Mouse (Mus musculus) midbrain, embryonic 10.5 days (tissue): Measurements from ENCODE around the gene Rgl1. TPM values are rescaled to one million over a fixed set of nuclear protein-coding genes. Genes with fewer than 3 reads are reported as not detected.
A peak's percentile ranks its signal among the peaks of the same experiment; 100 is the strongest.

Source experiments
- DNase-seq: peaks from one replicate; pipeline ENCODE4 v3.0.0-alpha.2; 2017; ENCODE audit warnings: low spot score
- H3K27ac ChIP-seq: fragments of 300-500 bp; sonication (generic); replicated peaks from 2 replicates; pipeline ENCODE4 v1.5.1; 2016; ENCODE audit warnings: mild to moderate bottlenecking
- H3K27me3 ChIP-seq: fragments of 300-500 bp; sonication (generic); 2 replicates; pipeline ENCODE4 v1.6.1; 2016; ENCODE audit warnings: low read depth, mild to moderate bottlenecking; ENCODE audit not compliant: poor library complexity, severe bottlenecking
- H3K36me3 ChIP-seq: fragments of 300-500 bp; sonication (generic); 2 replicates; pipeline ENCODE4 v1.6.1; 2016; ENCODE audit warnings: mild to moderate bottlenecking, moderate library complexity
- H3K4me1 ChIP-seq: fragments of 300-500 bp; sonication (generic); 2 replicates; pipeline ENCODE4 v1.6.1; 2016
- H3K4me3 ChIP-seq: fragments of 300-500 bp; sonication (generic); 2 replicates; pipeline ENCODE4 v1.5.1; 2016; ENCODE audit warnings: mild to moderate bottlenecking, moderate library complexity
- H3K9me3 ChIP-seq: fragments of 300-500 bp; sonication (generic); replicated peaks from 2 replicates; pipeline ENCODE4 v1.6.1; 2016; ENCODE audit warnings: mild to moderate bottlenecking
- WGBS: fragments of 180-500 bp; shearing (Covaris S2); methylation state at CpG from one replicate; pipeline ENCODE4 v1.1.7; 2016; 5-methylcytosine and 5-hydroxymethylcytosine counted together
- polyA plus RNA-seq: library from polyadenylated mRNA; unstranded; fragments of >200 nt; fragmentation: Nextera tagmentation; extraction: Ambion mirVana; gene quantifications from 2 replicates; pipeline ENCODE4 v1.2.1, GENCODE M21; 2016

Rgl1 gene
- polyA plus RNA-seq, 1 experiment from 2014 or later: 23.2 TPM

DNA sequence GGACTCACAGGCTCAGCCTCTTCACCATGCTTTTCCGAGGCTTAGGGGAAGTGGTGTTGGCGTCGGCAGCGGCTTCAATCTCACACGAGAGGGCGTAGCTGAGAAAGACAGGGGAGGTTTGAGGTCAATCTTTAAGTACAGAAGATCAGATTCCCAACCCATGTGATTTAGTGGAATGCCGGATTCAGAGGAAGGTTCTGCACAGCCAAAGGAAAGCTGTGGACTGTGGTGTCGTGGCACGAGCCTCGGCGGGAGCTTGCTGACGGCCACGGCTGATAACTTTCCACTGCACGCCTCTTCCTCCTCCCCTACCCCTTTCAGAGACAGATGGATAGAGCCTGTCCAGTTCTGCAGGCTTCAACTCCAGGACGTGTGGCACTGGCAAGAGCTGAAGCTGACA, 234.7 kb downstream of the Rgl1 start:
- H3K27ac ChIP-seq: no peak overlapping the region
- H3K4me3 ChIP-seq: no peak overlapping the region
- DNase-seq: no peak
- peaks cover 44% of the 10 kb centered on the region for H3K36me3 ChIP-seq
- H3K4me1 ChIP-seq: peaks cover under 1% of the 10 kb centered on the region; the same call in 1 of the 2 replicates
- 74% methylated on average over 15 of the region's 15 CpGs for WGBS
- H3K27me3 ChIP-seq: no peaks in the 10 kb centered on the region
- H3K9me3 ChIP-seq: no peaks in the 10 kb centered on the region

DNA sequence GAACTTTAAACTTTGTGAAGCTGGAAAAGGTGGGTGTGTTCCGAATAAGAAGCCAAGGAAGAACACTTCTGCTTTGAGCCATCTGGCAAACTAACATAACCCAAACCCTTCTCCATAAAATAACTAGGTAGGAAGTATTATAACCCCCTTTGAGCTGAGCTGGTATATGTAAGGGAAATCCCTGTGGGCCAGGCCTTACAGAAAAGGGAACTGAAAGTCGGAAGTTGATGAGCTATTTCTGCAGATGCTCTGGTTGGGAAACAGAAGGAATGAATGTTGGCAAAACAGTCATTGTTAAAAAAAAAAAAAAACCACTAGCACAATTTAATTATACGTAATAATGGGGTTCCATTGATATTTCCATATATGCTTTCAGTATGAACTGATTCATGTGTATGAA, 237.4 kb downstream of the Rgl1 start:
- H3K4me1 ChIP-seq: peaks cover 3% of the 10 kb centered on the region; the same call in 1 of the 2 replicates
- WGBS: 91% methylated on average over 3 of the region's 3 CpGs
- no peak overlapping the region for H3K4me3 ChIP-seq
- DNase-seq: no peak
- no peaks in the 10 kb centered on the region for H3K9me3 ChIP-seq
- H3K27me3 ChIP-seq: no peaks in the 10 kb centered on the region
- no peak overlapping the region for H3K27ac ChIP-seq
- peaks cover 55% of the 10 kb centered on the region for H3K36me3 ChIP-seq

DNA sequence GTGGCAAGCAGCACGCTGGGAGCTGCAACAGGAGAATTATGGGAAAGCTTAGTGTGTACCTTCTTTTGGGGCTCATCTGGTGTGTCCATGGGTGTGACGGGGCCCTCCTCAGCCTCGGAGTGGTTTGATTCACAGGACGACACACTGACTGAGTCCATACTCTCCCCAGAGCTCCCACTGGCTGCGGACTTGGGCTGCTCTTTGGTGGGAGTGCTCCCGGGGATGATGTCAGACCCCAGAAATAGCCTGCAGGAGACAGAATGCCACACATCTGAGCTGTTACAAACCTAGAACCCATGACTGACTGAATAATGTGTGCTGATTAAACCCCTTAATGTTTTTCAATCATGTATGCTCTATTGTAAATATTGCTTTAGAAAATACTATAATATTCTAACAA, 237.9 kb downstream of the Rgl1 start:
- Histone ChIP-seq H3K27ac (no peak overlapping the region), H3K36me3 (peaks cover 61% of the 10 kb centered on the region), H3K4me3 (no peak overlapping the region), H3K9me3 (no peaks in the 10 kb centered on the region), H3K4me1 (peaks cover 3% of the 10 kb centered on the region; the same call in 1 of the 2 replicates), H3K27me3 (no peaks in the 10 kb centered on the region)
- no peak for DNase-seq
- WGBS: 87% methylated on average over 6 of the region's 6 CpGs

DNA sequence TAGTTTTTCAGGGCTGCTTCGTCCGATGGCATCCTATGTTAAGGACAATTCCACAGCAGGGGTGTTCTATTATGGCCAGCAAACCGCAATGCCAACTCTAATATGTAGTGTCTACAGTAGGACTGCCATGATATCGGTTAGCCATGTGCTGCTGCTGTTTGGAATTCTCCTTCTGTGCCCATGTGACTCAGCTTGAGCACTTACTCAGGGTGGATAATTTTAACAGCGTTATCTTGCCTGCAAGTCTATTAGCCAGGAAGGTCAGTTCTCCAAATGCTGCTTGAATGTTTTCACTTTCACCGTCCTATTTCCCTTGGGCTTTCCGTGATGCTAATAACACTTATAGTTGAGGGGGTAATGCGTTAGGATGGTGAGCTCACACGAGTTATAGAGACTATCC, 240.0 kb downstream of the Rgl1 start:
- no peak for DNase-seq
- no peaks in the 10 kb centered on the region for H3K9me3 ChIP-seq
- H3K27ac ChIP-seq: no peak overlapping the region
- H3K4me3 ChIP-seq: no peak overlapping the region
- H3K36me3 ChIP-seq: peaks cover 62% of the 10 kb centered on the region
- 89% methylated on average over 9 of the region's 9 CpGs for WGBS
- 0 out of 2 replicates have a peak, but pooled peaks cover 3% of the 10 kb centered on the region for H3K4me1 ChIP-seq
- no peaks in the 10 kb centered on the region for H3K27me3 ChIP-seq

DNA sequence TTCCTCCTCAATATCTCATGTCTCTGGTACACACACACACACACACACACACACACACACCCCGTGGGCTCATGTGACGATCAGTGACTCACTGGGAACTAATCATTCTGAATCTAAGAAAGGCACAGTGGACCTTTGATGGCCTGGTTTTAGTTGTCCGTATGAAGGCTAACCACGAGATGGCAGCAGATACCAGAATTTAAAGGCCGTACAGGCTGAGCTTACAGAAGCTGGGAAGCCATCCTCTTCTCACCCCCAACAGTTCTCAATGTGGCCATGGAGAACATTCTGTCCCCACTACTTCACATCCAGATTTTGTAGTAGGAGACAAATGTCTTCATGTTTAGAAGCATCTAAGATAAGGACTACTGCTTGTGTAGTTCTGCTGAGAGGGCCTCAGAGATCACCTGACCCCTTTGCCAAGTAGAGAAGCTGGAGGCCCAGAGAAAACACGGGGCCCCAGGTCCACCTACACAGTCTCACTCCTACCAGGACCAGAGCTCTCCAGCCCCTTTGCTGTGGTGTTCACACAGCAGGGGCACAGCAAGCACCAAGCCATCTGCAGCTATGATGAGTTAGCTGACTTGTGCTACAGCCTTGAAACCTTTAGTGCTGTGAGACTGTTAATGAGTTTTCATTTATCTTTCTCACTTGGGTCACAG, 241.0 kb downstream of the Rgl1 start:
- WGBS: 31% methylated on average over 6 of the region's 6 CpGs
- H3K4me3 ChIP-seq: no peak overlapping the region
- H3K27ac ChIP-seq: peak overlapping the region; percentile 52; the same call in 1 of the 2 replicates
- H3K27me3 ChIP-seq: no peaks in the 10 kb centered on the region
- H3K36me3 ChIP-seq: peaks cover 56% of the 10 kb centered on the region
- H3K9me3 ChIP-seq: no peaks in the 10 kb centered on the region
- 0 out of 2 replicates have a peak, but pooled peaks cover 3% of the 10 kb centered on the region for H3K4me1 ChIP-seq
- DNase-seq: peak; percentile 69

DNA sequence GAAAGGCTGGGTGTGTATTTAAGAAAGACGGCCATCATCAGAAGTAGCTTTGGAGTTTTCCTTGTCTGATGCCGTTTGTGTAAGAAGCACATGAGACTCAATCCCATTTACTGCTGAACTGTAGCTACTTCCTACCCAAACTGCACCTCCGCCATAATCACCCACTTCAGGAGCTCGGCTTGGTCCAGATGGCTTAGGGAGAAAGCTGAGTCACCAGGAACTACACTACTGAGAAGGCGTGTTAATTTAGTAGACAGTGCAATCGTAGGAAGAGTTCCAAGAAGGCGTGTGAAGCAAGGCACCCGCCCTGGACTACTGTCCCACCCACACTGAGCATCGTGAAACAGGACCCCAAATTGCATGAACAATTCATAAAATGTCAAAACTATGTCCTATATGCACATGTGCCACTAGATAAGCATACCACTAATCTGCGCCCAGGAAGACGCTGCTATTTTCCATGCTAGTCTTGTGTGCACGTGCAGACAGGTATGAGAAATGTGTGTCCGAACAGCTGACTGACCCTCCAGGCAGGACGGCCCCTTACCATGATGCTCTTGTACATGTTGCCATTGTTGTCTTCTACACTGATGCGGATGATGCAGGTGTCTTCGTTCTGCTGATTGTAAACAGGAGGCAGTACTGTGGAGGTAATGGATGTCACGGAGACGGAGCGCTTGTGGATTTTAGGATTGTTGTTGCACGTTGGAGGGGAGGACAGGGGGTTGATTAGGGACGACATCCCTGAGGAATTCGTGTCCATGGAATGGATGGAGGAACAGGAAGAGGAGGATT, 241.9 kb downstream of the Rgl1 start:
- 0 out of 2 replicates have a peak, but pooled peaks cover 3% of the 10 kb centered on the region for H3K4me1 ChIP-seq
- H3K9me3 ChIP-seq: no peaks in the 10 kb centered on the region
- H3K36me3 ChIP-seq: peaks cover 56% of the 10 kb centered on the region
- WGBS: 90% methylated on average over 22 of the region's 22 CpGs
- no peak for DNase-seq
- no peak overlapping the region for H3K4me3 ChIP-seq
- no peaks in the 10 kb centered on the region for H3K27me3 ChIP-seq
- H3K27ac ChIP-seq: no peak overlapping the region

DNA sequence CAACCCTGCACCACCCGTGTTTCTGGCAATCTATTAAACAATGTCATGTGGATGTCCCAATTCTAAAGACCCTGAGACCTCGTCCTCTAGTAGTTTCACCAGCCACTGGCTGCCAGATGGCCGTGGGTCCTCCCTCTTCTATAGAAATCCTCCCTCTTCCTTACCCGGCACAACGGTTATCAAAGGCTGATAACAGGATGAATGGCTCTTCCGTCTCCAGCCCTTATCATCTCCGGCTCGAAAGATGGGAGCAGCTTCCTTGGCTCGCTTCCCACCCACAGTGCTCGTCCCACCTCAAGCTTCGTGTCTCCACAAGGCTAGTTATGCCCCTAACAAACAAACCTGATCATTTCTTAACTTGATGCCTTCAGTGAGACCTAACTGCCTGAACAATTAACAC, 242.9 kb downstream of the Rgl1 start:
- H3K9me3 ChIP-seq: no peaks in the 10 kb centered on the region
- WGBS: 86% methylated on average over 11 of the region's 11 CpGs
- H3K4me1 ChIP-seq: 0 out of 2 replicates have a peak, but pooled peaks cover 3% of the 10 kb centered on the region
- peaks cover 62% of the 10 kb centered on the region for H3K36me3 ChIP-seq
- no peak overlapping the region for H3K4me3 ChIP-seq
- DNase-seq: no peak
- no peak overlapping the region for H3K27ac ChIP-seq
- no peaks in the 10 kb centered on the region for H3K27me3 ChIP-seq

DNA sequence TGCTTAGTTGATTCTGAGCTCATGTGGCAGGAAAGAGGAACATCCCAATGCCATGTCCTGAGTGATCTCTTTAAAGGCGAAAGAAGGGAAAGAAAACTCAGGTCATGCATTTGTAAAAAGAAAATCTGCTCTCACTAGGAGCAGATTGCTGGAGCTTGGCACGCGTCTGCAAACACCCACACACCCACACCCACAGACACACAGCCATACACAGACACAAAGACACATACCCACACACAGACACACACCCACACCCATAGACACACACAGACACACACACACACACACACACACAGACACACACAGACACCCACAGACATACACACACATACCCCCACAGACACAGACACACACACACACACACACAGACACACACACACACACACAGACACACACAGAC, 243.9 kb downstream of the Rgl1 start:
- H3K27me3 ChIP-seq: no peaks in the 10 kb centered on the region
- no peak overlapping the region for H3K27ac ChIP-seq
- peaks cover 58% of the 10 kb centered on the region for H3K36me3 ChIP-seq
- H3K9me3 ChIP-seq: no peaks in the 10 kb centered on the region
- DNase-seq: no peak
- 0 out of 2 replicates have a peak, but pooled peaks cover 3% of the 10 kb centered on the region for H3K4me1 ChIP-seq
- 89% methylated on average over 3 of the region's 3 CpGs for WGBS
- no peak overlapping the region for H3K4me3 ChIP-seq

DNA sequence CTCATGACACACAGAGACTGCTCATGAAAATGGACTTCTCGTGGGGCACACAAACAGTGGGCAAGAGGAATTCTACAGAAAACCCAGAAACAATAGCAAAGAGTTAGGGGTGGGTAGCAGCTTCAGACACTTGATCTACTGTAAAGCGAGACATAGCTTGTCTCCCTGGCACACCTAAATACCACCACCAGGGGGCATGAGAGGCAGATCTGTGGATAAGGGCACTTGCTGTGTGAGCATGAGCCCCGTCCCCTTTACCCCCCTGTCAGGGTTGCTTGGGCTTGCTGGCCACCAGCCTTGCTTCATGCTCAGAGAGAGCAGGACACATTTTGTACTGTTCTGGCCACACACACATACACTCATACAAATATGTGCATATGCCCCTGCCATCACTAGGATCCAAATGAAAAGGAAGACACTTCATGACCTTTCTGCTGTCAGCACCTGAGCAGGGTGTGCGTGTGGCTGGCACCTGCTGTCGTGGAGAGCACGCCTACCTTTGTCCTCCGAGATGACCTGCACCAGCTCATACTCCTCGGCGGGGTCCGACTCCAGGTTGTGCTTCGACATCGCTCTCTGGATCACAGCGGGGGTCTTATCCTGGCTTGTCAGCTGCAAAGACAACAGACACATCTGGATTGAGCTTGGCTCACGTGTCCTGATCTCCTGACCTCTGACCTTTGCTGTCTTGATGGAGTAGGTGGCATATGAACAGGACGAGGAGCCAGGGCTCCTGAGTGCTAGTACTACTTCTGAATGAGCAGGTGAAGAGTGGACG, 245.2 kb downstream of the Rgl1 start:
- H3K27me3 ChIP-seq: no peaks in the 10 kb centered on the region
- peak; percentile 66 for DNase-seq
- H3K27ac ChIP-seq: no peak overlapping the region
- H3K4me1 ChIP-seq: 0 out of 2 replicates have a peak, but pooled peaks cover 3% of the 10 kb centered on the region
- no peak overlapping the region for H3K4me3 ChIP-seq
- H3K9me3 ChIP-seq: no peaks in the 10 kb centered on the region
- 78% methylated on average over 16 of the region's 16 CpGs for WGBS
- H3K36me3 ChIP-seq: peaks cover 54% of the 10 kb centered on the region

DNA sequence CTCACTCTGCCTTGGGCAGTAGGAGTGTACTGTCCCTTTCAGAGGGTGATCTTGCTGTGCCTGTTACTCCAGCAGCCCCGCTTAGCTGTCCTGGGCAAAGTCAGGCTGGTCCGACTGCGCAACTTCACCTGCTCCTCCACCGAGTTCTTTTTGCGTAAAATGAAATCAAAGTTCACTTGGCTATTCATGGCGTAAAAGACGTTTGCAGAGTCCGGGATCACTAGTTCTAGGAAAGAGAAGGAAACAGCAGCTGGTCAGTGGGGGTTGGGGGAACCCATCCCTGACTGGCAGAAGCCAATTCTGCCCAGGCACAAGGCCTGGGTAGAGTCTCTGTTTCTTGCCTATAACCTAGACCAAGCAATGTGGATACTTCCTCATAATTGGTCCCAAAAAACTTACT, 247.2 kb downstream of the Rgl1 start:
- H3K9me3 ChIP-seq: no peaks in the 10 kb centered on the region
- no peak overlapping the region for H3K27ac ChIP-seq
- 92% methylated on average over 8 of the region's 8 CpGs for WGBS
- no peaks in the 10 kb centered on the region for H3K27me3 ChIP-seq
- no peak for DNase-seq
- H3K36me3 ChIP-seq: peaks cover 44% of the 10 kb centered on the region
- H3K4me3 ChIP-seq: no peak overlapping the region
- H3K4me1 ChIP-seq: no peaks in the 10 kb centered on the region

DNA sequence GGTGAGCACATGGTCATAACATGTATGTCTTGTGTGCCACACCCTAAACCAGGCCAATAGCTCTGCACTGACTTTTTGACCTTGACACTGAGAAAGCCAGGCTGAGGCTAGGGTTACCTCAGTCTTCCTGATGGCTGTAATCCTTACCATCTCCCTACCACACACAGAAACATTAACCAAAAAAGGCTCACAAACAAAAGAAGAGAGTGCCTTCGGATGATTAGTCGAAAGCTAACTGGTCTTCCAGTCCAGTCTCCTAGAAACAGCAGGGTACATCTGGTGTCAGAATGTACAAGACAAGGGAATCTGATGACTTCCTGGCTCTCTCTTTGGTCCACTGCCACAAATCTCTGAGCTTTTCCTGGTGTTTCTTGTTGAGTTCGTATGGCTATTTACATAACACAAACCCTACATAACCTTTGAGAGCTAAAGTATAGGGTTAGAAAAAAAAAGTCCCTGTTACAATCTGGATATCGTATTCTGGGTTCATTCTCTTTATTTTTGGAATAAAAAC, 249.0 kb downstream of the Rgl1 start:
- 90% methylated on average over 4 of the region's 4 CpGs for whole genome bisulfite sequencing
- H3K9me3 ChIP-seq: no peaks in the 10 kb centered on the region
- no peak overlapping the region for H3K4me3 ChIP-seq
- H3K27me3 ChIP-seq: no peaks in the 10 kb centered on the region
- no peak overlapping the region for H3K27ac ChIP-seq
- H3K36me3 ChIP-seq: peaks cover 32% of the 10 kb centered on the region
- H3K4me1 ChIP-seq: no peaks in the 10 kb centered on the region
- DNase-seq: no peak

DNA sequence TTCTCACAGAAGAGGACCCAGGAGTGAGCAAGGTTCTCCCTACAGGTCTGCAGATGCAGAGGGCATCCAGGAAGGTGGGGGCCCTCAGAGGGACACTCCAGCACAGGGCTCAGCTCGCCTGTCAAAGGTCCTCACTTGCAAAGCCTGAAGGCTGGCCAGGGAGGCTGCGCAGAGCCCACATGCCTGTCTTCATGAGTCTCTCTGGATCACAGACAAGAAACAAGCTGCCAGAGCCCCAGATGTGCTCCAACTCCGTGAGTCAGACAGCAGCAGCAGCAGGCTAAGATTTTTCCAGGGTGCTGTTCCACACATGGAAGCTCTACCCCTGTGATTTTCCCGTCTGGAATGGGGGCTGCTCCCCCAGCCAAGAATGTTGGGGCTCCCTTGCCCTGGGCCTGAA, 251.9 kb downstream of the Rgl1 start:
- H3K4me1 ChIP-seq: no peaks in the 10 kb centered on the region
- WGBS: 73% methylated on average over 4 of the region's 4 CpGs
- no peak for DNase-seq

More for the DNA sequence above, 251.9 kb downstream of the Rgl1 start:
- Histone ChIP-seq H3K4me3 (no peak overlapping the region), H3K27ac (no peak overlapping the region), H3K9me3 (no peaks in the 10 kb centered on the region), H3K36me3 (peaks cover 18% of the 10 kb centered on the region), H3K27me3 (no peaks in the 10 kb centered on the region)
